Mouse (Mus musculus) neural tube, embryonic 15.5 days (tissue): ENCODE data around the gene Enpp7. TPM values are rescaled to one million over a fixed set of nuclear protein-coding genes. Genes with fewer than 3 reads are reported as not detected.

ENCODE experiments used
- ATAC-seq: fragments of 200-750 bp; cut with Nextera tagmentation; 2 replicates; pipeline ENCODE4 v1.8.0; 2017; ENCODE audit warnings: mild to moderate bottlenecking, moderate TSS enrichment, moderate library complexity; ENCODE audit not compliant: low FRiP score
- H3K27ac ChIP-seq: fragments of 300-500 bp; sonication (generic); replicated peaks from 2 replicates; pipeline ENCODE4 v1.5.1; 2015; ENCODE audit warnings: mild to moderate bottlenecking, inconsistent platforms
- H3K27me3 ChIP-seq: fragments of 300-500 bp; sonication (generic); replicated peaks from 2 replicates; pipeline ENCODE4 v1.6.1; 2015; ENCODE audit warnings: inconsistent platforms
- H3K36me3 ChIP-seq: fragments of 300-500 bp; sonication (generic); 2 replicates; pipeline ENCODE4 v1.6.1; 2015; ENCODE audit warnings: inconsistent platforms
- H3K4me1 ChIP-seq: fragments of 300-500 bp; sonication (generic); 2 replicates; pipeline ENCODE4 v1.6.1; 2015; ENCODE audit warnings: inconsistent platforms
- H3K4me2 ChIP-seq: fragments of 300-500 bp; sonication (generic); 2 replicates; pipeline ENCODE4 v1.6.1; 2015; ENCODE audit warnings: inconsistent platforms, mild to moderate bottlenecking, moderate library complexity
- H3K4me3 ChIP-seq: fragments of 300-500 bp; sonication (generic); replicated peaks from 2 replicates; pipeline ENCODE4 v1.5.1; 2015; ENCODE audit warnings: mild to moderate bottlenecking, inconsistent platforms
- H3K9ac ChIP-seq: fragments of 300-500 bp; sonication (generic); replicated peaks from 2 replicates; pipeline ENCODE4 v1.6.1; 2015; ENCODE audit warnings: mild to moderate bottlenecking, inconsistent platforms
- H3K9me3 ChIP-seq: fragments of 300-500 bp; sonication (generic); replicated peaks from 2 replicates; pipeline ENCODE4 v1.6.1; 2016; ENCODE audit warnings: inconsistent platforms
- WGBS: fragments of 180-500 bp; shearing (Covaris S2); methylation state at CpG from one replicate; pipeline ENCODE4 v1.1.7; 2015; ENCODE audit warnings: mixed read lengths; 5-methylcytosine and 5-hydroxymethylcytosine counted together
- polyA plus RNA-seq: library from polyadenylated mRNA; unstranded; fragments of >200 nt; fragmentation: Nextera tagmentation; extraction: Ambion mirVana; gene quantifications from 2 replicates; pipeline ENCODE4 v1.2.1, GENCODE M21; 2015

Gene Enpp7
- polyA plus RNA-seq, 1 experiment from 2014 or later: not detected

GRCm38 (mm10) chr11:119022068-119022894 is 34.3 kb downstream of the Enpp7 start:
- ATAC-seq: no peak
- Histone ChIP-seq H3K4me2 (peak overlapping the region; percentile 93), H3K27ac (peak overlapping the region; percentile 80), H3K4me3 (peak overlapping the region; percentile 94), H3K9me3 (no peaks in the 10 kb centered on the region), H3K4me1 (peaks cover 44% of the 10 kb centered on the region), H3K27me3 (peaks cover 12% of the 10 kb centered on the region), H3K9ac (peak overlapping the region; percentile 67), H3K36me3 (peaks cover 9% of the 10 kb centered on the region)
- 3% methylated on average over 42 of the region's 42 CpGs for WGBS

GRCm38 (mm10) chr11:119022895-119023615 is 35.1 kb downstream of the Enpp7 start, which contains the start of gene Cbx2:
Cbx2 (plus strand) TSS chr11:119022962.
- under 1% methylated on average over 97 of the region's 99 CpGs for WGBS
- Histone ChIP-seq H3K4me2 (peak within 1 kb of the TSS; percentile 93), H3K4me3 (peak within 1 kb of the TSS; percentile 94), H3K9me3 (no peaks in the 10 kb centered on the region), H3K4me1 (peaks cover 44% of the 10 kb centered on the region), H3K36me3 (peaks cover 17% of the 10 kb centered on the region), H3K9ac (peak within 1 kb of the TSS; percentile 91), H3K27me3 (peaks cover 12% of the 10 kb centered on the region), H3K27ac (peak within 1 kb of the TSS; percentile 85)
- peak; percentile 95 for ATAC-seq

- Histone ChIP-seq H3K27me3 (peaks cover 12% of the 10 kb centered on the region), H3K4me2 (peak overlapping the region; percentile 93), H3K4me1 (peaks cover 44% of the 10 kb centered on the region), H3K9me3 (no peaks in the 10 kb centered on the region), H3K4me3 (peak overlapping the region; percentile 94), H3K27ac (peak overlapping the region; percentile 85), H3K36me3 (peaks cover 22% of the 10 kb centered on the region), H3K9ac (peak overlapping the region; percentile 91)
- under 1% methylated on average over 15 of the region's 15 CpGs for WGBS
- ATAC-seq: 0 out of 2 replicates have a peak, but pooled peaks have one; percentile 2
Observed at GRCm38 (mm10) chr11:119023616-119023980, 35.6 kb downstream of the Enpp7 start.

- H3K27me3 ChIP-seq: peaks cover 12% of the 10 kb centered on the region
- 8% methylated on average over 7 of the region's 7 CpGs for WGBS
- peaks cover 29% of the 10 kb centered on the region for H3K36me3 ChIP-seq
- ATAC-seq: no peak
- H3K4me2 ChIP-seq: peak overlapping the region; percentile 93
- H3K9me3 ChIP-seq: no peaks in the 10 kb centered on the region
- H3K4me3 ChIP-seq: peak overlapping the region; percentile 94
- peaks cover 44% of the 10 kb centered on the region for H3K4me1 ChIP-seq
- H3K9ac ChIP-seq: peak overlapping the region; percentile 91
- 0 out of 2 replicates have a peak overlapping the region, but pooled peaks have one; percentile 85 for H3K27ac ChIP-seq
Observed at GRCm38 (mm10) chr11:119024260-119024659, 36.3 kb downstream of the Enpp7 start.

- peaks cover 42% of the 10 kb centered on the region for H3K36me3 ChIP-seq
- ATAC-seq: no peak
- H3K4me1 ChIP-seq: peaks cover 44% of the 10 kb centered on the region
- H3K9me3 ChIP-seq: no peaks in the 10 kb centered on the region
- 57% methylated on average over 12 of the region's 12 CpGs for WGBS
- H3K27ac ChIP-seq: no peak overlapping the region
- H3K27me3 ChIP-seq: peaks cover 8% of the 10 kb centered on the region
- peak overlapping the region; percentile 15; the same call in 1 of the 2 replicates for H3K4me2 ChIP-seq
- H3K4me3 ChIP-seq: no peak overlapping the region
- peak overlapping the region; percentile 6; the same call in 1 of the 2 replicates for H3K9ac ChIP-seq
Observed at GRCm38 (mm10) chr11:119026203-119026602, 38.2 kb downstream of the Enpp7 start.

- H3K4me2 ChIP-seq: peak overlapping the region; percentile 51
- peaks cover 49% of the 10 kb centered on the region for H3K4me1 ChIP-seq
- under 1% methylated on average over 26 of the region's 26 CpGs for WGBS
- H3K27ac ChIP-seq: no peak overlapping the region
- no peaks in the 10 kb centered on the region for H3K9me3 ChIP-seq
- peak overlapping the region; percentile 18; the same call in 1 of the 2 replicates for H3K4me3 ChIP-seq
- H3K9ac ChIP-seq: no peak overlapping the region
- 0 out of 2 replicates have a peak, but pooled peaks have one; percentile 39 for ATAC-seq
- H3K36me3 ChIP-seq: peaks cover 22% of the 10 kb centered on the region
- peaks cover 55% of the 10 kb centered on the region for H3K27me3 ChIP-seq
Observed at GRCm38 (mm10) chr11:119033874-119034558, 46.0 kb downstream of the Enpp7 start.

- Histone ChIP-seq H3K4me1 (peaks cover 55% of the 10 kb centered on the region), H3K9ac (no peak overlapping the region), H3K4me3 (peak overlapping the region; percentile 18; the same call in 1 of the 2 replicates), H3K9me3 (no peaks in the 10 kb centered on the region), H3K4me2 (peak overlapping the region; percentile 51), H3K27ac (no peak overlapping the region), H3K27me3 (peaks cover 61% of the 10 kb centered on the region), H3K36me3 (peaks cover 17% of the 10 kb centered on the region)
- no peak for ATAC-seq
- 4% methylated on average over 18 of the region's 19 CpGs for WGBS
Observed at GRCm38 (mm10) chr11:119034635-119035034, 46.6 kb downstream of the Enpp7 start.

- peaks cover 61% of the 10 kb centered on the region for H3K4me1 ChIP-seq
- no peak overlapping the region for H3K4me3 ChIP-seq
- ATAC-seq: no peak
- peak overlapping the region; percentile 25 for H3K4me2 ChIP-seq
- peaks cover 62% of the 10 kb centered on the region for H3K27me3 ChIP-seq
- H3K9me3 ChIP-seq: no peaks in the 10 kb centered on the region
- H3K27ac ChIP-seq: no peak overlapping the region
- 3% methylated on average over 21 of the region's 21 CpGs for whole genome bisulfite sequencing
- H3K9ac ChIP-seq: no peak overlapping the region
- peaks cover 13% of the 10 kb centered on the region for H3K36me3 ChIP-seq
Observed at GRCm38 (mm10) chr11:119035094-119035685, 47.2 kb downstream of the Enpp7 start.

GRCm38 (mm10) chr11:119035686-119036165 is 47.7 kb downstream of the Enpp7 start:
- peaks cover 62% of the 10 kb centered on the region for H3K27me3 ChIP-seq

GRCm38 (mm10) chr11:119036447-119036846 is 48.5 kb downstream of the Enpp7 start:
- no peaks in the 10 kb centered on the region for H3K9me3 ChIP-seq
- no peak overlapping the region for H3K4me3 ChIP-seq
- 11% methylated on average over 15 of the region's 15 CpGs for WGBS
- H3K36me3 ChIP-seq: peaks cover 8% of the 10 kb centered on the region
- H3K4me2 ChIP-seq: peak overlapping the region; percentile 66; the same call in 1 of the 2 replicates
- H3K27ac ChIP-seq: no peak overlapping the region
- ATAC-seq: no peak
- H3K27me3 ChIP-seq: peaks cover 62% of the 10 kb centered on the region
- no peak overlapping the region for H3K9ac ChIP-seq
- H3K4me1 ChIP-seq: peaks cover 64% of the 10 kb centered on the region

More at GRCm38 (mm10) chr11:119035686-119036165, 47.7 kb downstream of the Enpp7 start:
- Histone ChIP-seq H3K4me2 (peak overlapping the region; percentile 25), H3K27ac (no peak overlapping the region), H3K4me3 (no peak overlapping the region), H3K4me1 (peaks cover 63% of the 10 kb centered on the region), H3K36me3 (peaks cover 8% of the 10 kb centered on the region), H3K9me3 (no peaks in the 10 kb centered on the region), H3K9ac (no peak overlapping the region)
- 7% methylated on average over 21 of the region's 21 CpGs for WGBS
- no peak for ATAC-seq
